ENCODE assay signal across 8 mouse cellular contexts in genomic region chr8:71591471-71592373, GRCm38 (mm10). TPM values are rescaled to one million over a fixed set of nuclear protein-coding genes. Genes with fewer than 3 reads are reported as not detected.
A peak's percentile ranks its signal among the peaks of the same experiment; 100 is the strongest.
DNase-seq lines count a peak whose midpoint lies in the region; ATAC-seq and TF ChIP-seq lines count a peak whose summit lies in the region.

Pgls (plus strand) TSS chr8:71592176.

- under 1% methylated on average over 71 of the region's 71 CpGs for WGBS in forebrain, embryonic 13.5 days
- under 1% methylated on average over 68 of the region's 71 CpGs for WGBS in neural tube, embryonic 15.5 days

- peak within 1 kb of the TSS; percentile 93 for H3K9ac ChIP-seq in forebrain, embryonic 13.5 days
- peak within 1 kb of the TSS; percentile 99 for H3K9ac ChIP-seq in neural tube, embryonic 15.5 days (replicated peaks)

- peaks cover 71% of the 10 kb centered on the region for H3K4me1 ChIP-seq in E14TG2a.4 (replicated peaks; ENCODE audit: low read depth, low read length)
- peaks cover 39% of the 10 kb centered on the region for H3K4me1 ChIP-seq in forebrain, embryonic 13.5 days
- peaks cover 47% of the 10 kb centered on the region for H3K4me1 ChIP-seq in neural tube, embryonic 15.5 days

- ATAC-seq in forebrain, embryonic 13.5 days, result peak; percentile 81
- peak; percentile 91 for ATAC-seq in neural tube, embryonic 15.5 days (ENCODE audit: low FRiP score)

- H3K27ac ChIP-seq in forebrain, embryonic 13.5 days, result peak within 1 kb of the TSS; percentile 97
- peak within 1 kb of the TSS; percentile 98 for H3K27ac ChIP-seq in neural tube, embryonic 15.5 days (replicated peaks)

- H3K27me3 ChIP-seq in E14TG2a.4 (ENCODE audit: insufficient read depth, low read length), result peaks cover 4% of the 10 kb centered on the region; the same call in 1 of the 2 replicates
- no peaks in the 10 kb centered on the region for H3K27me3 ChIP-seq in forebrain, embryonic 13.5 days
- H3K27me3 ChIP-seq in neural tube, embryonic 15.5 days (replicated peaks), result no peaks in the 10 kb centered on the region

- peak within 1 kb of the TSS; percentile 95 for H3K4me3 ChIP-seq in E14TG2a.4 (replicated peaks; ENCODE audit: low read length)
- H3K4me3 ChIP-seq in forebrain, embryonic 13.5 days, result peak within 1 kb of the TSS; percentile 88
- H3K4me3 ChIP-seq in neural tube, embryonic 15.5 days (replicated peaks), result peak within 1 kb of the TSS; percentile 64

- intact Hi-C loops in heart, postnatal 10 days (cut with DNase I), result no loop called here

- no peak for TF ChIP-seq CTCF in E14TG2a.4 (conservative IDR thresholded peaks at IDR 0.05; ENCODE audit: low read length)

- no peaks in the 10 kb centered on the region for H3K9me3 ChIP-seq in E14TG2a.4 (ENCODE audit: low read length)
- H3K9me3 ChIP-seq in forebrain, embryonic 13.5 days (replicated peaks), result no peaks in the 10 kb centered on the region
- H3K9me3 ChIP-seq in neural tube, embryonic 15.5 days (replicated peaks), result no peaks in the 10 kb centered on the region

- peaks cover 30% of the 10 kb centered on the region for H3K36me3 ChIP-seq in E14TG2a.4 (ENCODE audit: insufficient read depth, low read length)
- H3K36me3 ChIP-seq in forebrain, embryonic 13.5 days (ENCODE audit: poor library complexity, severe bottlenecking), result peaks cover 16% of the 10 kb centered on the region
- H3K36me3 ChIP-seq in neural tube, embryonic 15.5 days, result peaks cover 6% of the 10 kb centered on the region

- peak within 1 kb of the TSS; percentile 96 for H3K4me2 ChIP-seq in forebrain, embryonic 13.5 days
- H3K4me2 ChIP-seq in neural tube, embryonic 15.5 days, result peak within 1 kb of the TSS; percentile 96

- peak; percentile 89 for DNase-seq in c-Kit-positive CD71-positive TER-119-positive erythroid progenitor cells, embryonic 14.5 days (ENCODE audit: low spot score)
- peak; percentile 96 to 97 for DNase-seq in heart, postnatal 10 days
- DNase-seq in layer of hippocampus, adult 11-12 months (ENCODE audit: low spot score), result peak; percentile 96
- DNase-seq in lung, adult 18-20 months, result peak; percentile 95
- peak; percentile 93 for DNase-seq in testis, postnatal 14 days (ENCODE audit: low spot score)

RNA-seq across cellular contexts. Expression of gene Pgls, which starts in this region (rescaled TPM):
- 201 and 206 TPM in 2 replicates for polyA plus RNA-seq in forebrain, embryonic 13.5 days (2015; fragmentation: Nextera tagmentation; extraction: Ambion mirVana)
- 10 to 100 TPM; 78.8 to 87.3 TPM for total RNA-seq in heart, postnatal 10 days (2021)
- polyA plus RNA-seq in neural tube, embryonic 15.5 days (2015; fragmentation: Nextera tagmentation; extraction: Ambion mirVana), result 223 and 232 TPM in 2 replicates

Comparison
In these comparisons a context has a peak if more than half of its experiments do, and no peak if none do; other contexts are left out.
1. Peak in every context shown above with its lines: DNase-seq, ATAC-seq, H3K4me3 ChIP-seq and H3K27ac ChIP-seq.